Mouse (Mus musculus): Measurements from ENCODE around the gene Rab26. TPM values are rescaled to one million over a fixed set of nuclear protein-coding genes. Genes with fewer than 3 reads are reported as not detected.
A peak's percentile ranks its signal among the peaks of the same experiment; 100 is the strongest.

The Rab26 gene
- polyA plus RNA-seq, 1 experiment from 2014 or later, result 1.4 TPM

- peaks cover 7% of the 10 kb centered on the region for H3K36me3 ChIP-seq (replicated peaks; ENCODE audit: control insufficient read depth, insufficient read depth, low read depth, low read length)
- no peak overlapping the region for H3K27ac ChIP-seq (replicated peaks; ENCODE audit: low read depth, low read length)
- ATAC-seq (replicated peaks; ENCODE audit: insufficient number of reproducible peaks, low FRiP score, low TSS enrichment, low read depth) (no peak), DNase-seq (ENCODE audit: low spot score) (no peak)
- no peak overlapping the region for H3K9ac ChIP-seq (replicated peaks; ENCODE audit: low read length)
- 89% methylated on average over 24 of the region's 24 CpGs for WGBS
- H3K9me3 ChIP-seq (replicated peaks; ENCODE audit: control insufficient read depth, low read length), result no peaks in the 10 kb centered on the region
- H3K27me3 ChIP-seq (ENCODE audit: control insufficient read depth, insufficient read depth, low read length), result no peaks in the 10 kb centered on the region
- H3K4me1 ChIP-seq (ENCODE audit: control insufficient read depth, insufficient read depth, low read length), result no peaks in the 10 kb centered on the region
- no peak overlapping the region for H3K4me2 ChIP-seq (ENCODE audit: low read depth, low read length)
- no peak overlapping the region for H3K4me3 ChIP-seq (ENCODE audit: low read depth, low read length)
Measured at GRCm38 (mm10) chr17:24514270-24515257, 19.4 kb downstream of the Rab26 start.

GRCm38 (mm10) chr17:24513609-24514008 lies 20.4 kb downstream of the Rab26 start:
- Histone ChIP-seq H3K27ac (replicated peaks; ENCODE audit: low read depth, low read length) (no peak overlapping the region), H3K4me3 (ENCODE audit: low read depth, low read length) (no peak overlapping the region), H3K9me3 (replicated peaks; ENCODE audit: control insufficient read depth, low read length) (no peaks in the 10 kb centered on the region), H3K9ac (replicated peaks; ENCODE audit: low read length) (no peak overlapping the region), H3K4me1 (ENCODE audit: control insufficient read depth, insufficient read depth, low read length) (no peaks in the 10 kb centered on the region), H3K4me2 (ENCODE audit: low read depth, low read length) (no peak overlapping the region), H3K27me3 (ENCODE audit: control insufficient read depth, insufficient read depth, low read length) (no peaks in the 10 kb centered on the region), H3K36me3 (replicated peaks; ENCODE audit: control insufficient read depth, insufficient read depth, low read depth, low read length) (peaks cover 13% of the 10 kb centered on the region)
- WGBS, result 58% methylated on average over 5 of the region's 5 CpGs
- ATAC-seq (replicated peaks; ENCODE audit: insufficient number of reproducible peaks, low FRiP score, low TSS enrichment, low read depth), result no peak
- peak; percentile 56 for DNase-seq (ENCODE audit: low spot score)

- Histone ChIP-seq H3K27ac (replicated peaks; ENCODE audit: low read depth, low read length) (no peak overlapping the region), H3K4me1 (ENCODE audit: control insufficient read depth, insufficient read depth, low read length) (0 out of 2 replicates have a peak, but pooled peaks cover 2% of the 10 kb centered on the region), H3K9ac (replicated peaks; ENCODE audit: low read length) (no peak overlapping the region), H3K36me3 (replicated peaks; ENCODE audit: control insufficient read depth, insufficient read depth, low read depth, low read length) (peaks cover 20% of the 10 kb centered on the region), H3K4me2 (ENCODE audit: low read depth, low read length) (no peak overlapping the region), H3K27me3 (ENCODE audit: control insufficient read depth, insufficient read depth, low read length) (no peaks in the 10 kb centered on the region), H3K4me3 (ENCODE audit: low read depth, low read length) (no peak overlapping the region), H3K9me3 (replicated peaks; ENCODE audit: control insufficient read depth, low read length) (no peaks in the 10 kb centered on the region)
- DNase-seq (ENCODE audit: low spot score) (no peak), ATAC-seq (replicated peaks; ENCODE audit: insufficient number of reproducible peaks, low FRiP score, low TSS enrichment, low read depth) (no peak)
- WGBS, result 84% methylated on average over 12 of the region's 12 CpGs
Measured at GRCm38 (mm10) chr17:24507806-24508460, 26.1 kb downstream of the Rab26 start.

GRCm38 (mm10) chr17:24507129-24507664 lies 26.8 kb downstream of the Rab26 start:
- Histone ChIP-seq H3K36me3 (replicated peaks; ENCODE audit: control insufficient read depth, insufficient read depth, low read depth, low read length) (peaks cover 20% of the 10 kb centered on the region), H3K4me3 (ENCODE audit: low read depth, low read length) (no peak overlapping the region), H3K27ac (replicated peaks; ENCODE audit: low read depth, low read length) (no peak overlapping the region), H3K9me3 (replicated peaks; ENCODE audit: control insufficient read depth, low read length) (no peaks in the 10 kb centered on the region), H3K27me3 (ENCODE audit: control insufficient read depth, insufficient read depth, low read length) (no peaks in the 10 kb centered on the region), H3K4me2 (ENCODE audit: low read depth, low read length) (no peak overlapping the region; the same call in 1 of the 2 replicates), H3K4me1 (ENCODE audit: control insufficient read depth, insufficient read depth, low read length) (0 out of 2 replicates have a peak, but pooled peaks cover 2% of the 10 kb centered on the region), H3K9ac (replicated peaks; ENCODE audit: low read length) (no peak overlapping the region; the same call in 1 of the 2 replicates)
- 45% methylated on average over 19 of the region's 19 CpGs for WGBS
- DNase-seq (ENCODE audit: low spot score) (no peak), ATAC-seq (replicated peaks; ENCODE audit: insufficient number of reproducible peaks, low FRiP score, low TSS enrichment, low read depth) (no peak)

DNA sequence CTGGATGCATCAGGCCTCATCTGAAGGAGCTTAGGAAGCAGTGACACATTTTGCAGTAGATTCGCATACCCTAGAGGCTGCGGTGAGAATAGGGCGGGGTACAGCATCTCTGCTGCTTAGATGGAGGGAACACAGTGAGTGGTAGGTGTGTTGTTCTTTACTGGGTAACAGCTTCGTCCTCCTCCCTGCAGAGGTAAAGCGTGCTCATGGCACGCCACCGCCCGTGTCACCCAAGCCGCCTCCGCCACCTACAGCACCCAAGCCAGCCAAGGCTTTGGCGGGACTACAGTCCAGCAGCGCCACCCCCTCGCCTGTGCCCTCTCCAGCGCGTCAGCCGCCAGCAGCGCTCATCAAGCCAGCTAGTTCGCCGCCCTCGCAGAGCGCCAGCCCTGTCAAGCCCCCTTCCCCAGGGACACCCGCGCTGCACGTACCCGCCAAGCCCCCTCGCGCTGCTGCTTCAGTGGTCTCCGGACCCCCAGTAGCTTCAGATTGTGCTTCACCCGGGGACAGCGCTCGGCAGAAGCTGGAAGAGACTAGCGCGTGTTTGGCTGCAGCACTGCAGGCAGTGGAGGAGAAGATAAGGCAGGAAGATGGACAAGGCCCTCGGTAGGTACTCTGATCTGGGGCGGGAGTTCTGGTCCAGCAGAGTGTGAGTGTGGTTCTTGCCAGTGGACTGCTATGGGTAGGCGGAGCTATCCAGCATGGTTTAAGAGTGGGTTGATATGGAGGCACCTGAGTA lies 27.5 kb downstream of the Rab26 start:
- no peak overlapping the region for H3K27ac ChIP-seq (replicated peaks; ENCODE audit: low read depth, low read length)
- no peak for ATAC-seq (replicated peaks; ENCODE audit: insufficient number of reproducible peaks, low FRiP score, low TSS enrichment, low read depth)
- no peak overlapping the region for H3K9ac ChIP-seq (replicated peaks; ENCODE audit: low read length)
- no peaks in the 10 kb centered on the region for H3K9me3 ChIP-seq (replicated peaks; ENCODE audit: control insufficient read depth, low read length)
- peak overlapping the region; percentile 29 for H3K4me2 ChIP-seq (ENCODE audit: low read depth, low read length)
- H3K27me3 ChIP-seq (ENCODE audit: control insufficient read depth, insufficient read depth, low read length), result no peaks in the 10 kb centered on the region
- no peak overlapping the region; the same call in 1 of the 2 replicates for H3K4me3 ChIP-seq (ENCODE audit: low read depth, low read length)
- WGBS, result 27% methylated on average over 36 of the region's 36 CpGs
- DNase-seq (ENCODE audit: low spot score), result no peak
- peaks cover 14% of the 10 kb centered on the region for H3K36me3 ChIP-seq (replicated peaks; ENCODE audit: control insufficient read depth, insufficient read depth, low read depth, low read length)
- H3K4me1 ChIP-seq (ENCODE audit: control insufficient read depth, insufficient read depth, low read length), result 0 out of 2 replicates have a peak, but pooled peaks cover 2% of the 10 kb centered on the region

- no peaks in the 10 kb centered on the region for H3K27me3 ChIP-seq (ENCODE audit: control insufficient read depth, insufficient read depth, low read length)
- DNase-seq (ENCODE audit: low spot score) (no peak), ATAC-seq (replicated peaks; ENCODE audit: insufficient number of reproducible peaks, low FRiP score, low TSS enrichment, low read depth) (no peak)
- H3K4me3 ChIP-seq (ENCODE audit: low read depth, low read length), result no peak overlapping the region
- 90% methylated on average over 30 of the region's 30 CpGs for WGBS
- no peaks in the 10 kb centered on the region for H3K9me3 ChIP-seq (replicated peaks; ENCODE audit: control insufficient read depth, low read length)
- 0 out of 2 replicates have a peak, but pooled peaks cover 2% of the 10 kb centered on the region for H3K4me1 ChIP-seq (ENCODE audit: control insufficient read depth, insufficient read depth, low read length)
- H3K4me2 ChIP-seq (ENCODE audit: low read depth, low read length), result no peak overlapping the region
- H3K9ac ChIP-seq (replicated peaks; ENCODE audit: low read length), result no peak overlapping the region
- H3K36me3 ChIP-seq (replicated peaks; ENCODE audit: control insufficient read depth, insufficient read depth, low read depth, low read length), result peaks cover 14% of the 10 kb centered on the region
- no peak overlapping the region for H3K27ac ChIP-seq (replicated peaks; ENCODE audit: low read depth, low read length)
Measured at GRCm38 (mm10) chr17:24505286-24505955, 28.6 kb downstream of the Rab26 start.

DNA sequence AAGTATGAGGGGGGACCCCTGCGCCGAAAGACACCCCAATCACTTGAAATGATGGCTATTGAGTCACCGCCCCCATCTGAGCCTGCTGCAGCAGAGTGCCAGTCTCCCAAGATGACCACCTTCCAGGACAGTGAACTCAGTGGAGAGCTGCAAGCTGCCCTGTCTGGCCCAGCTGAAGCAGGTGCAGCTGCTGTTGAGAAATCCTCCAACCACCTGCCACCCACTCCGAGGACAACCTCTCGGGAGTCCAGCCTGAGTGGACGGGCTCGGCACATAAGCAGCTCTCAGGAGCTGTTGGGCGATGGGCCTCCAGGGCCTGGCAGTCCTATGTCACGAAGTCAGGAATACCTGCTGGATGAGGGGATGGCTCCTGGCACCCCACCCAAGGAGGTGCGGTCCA lies 29.9 kb downstream of the Rab26 start:
- H3K4me2 ChIP-seq (ENCODE audit: low read depth, low read length), result no peak overlapping the region
- no peak overlapping the region for H3K27ac ChIP-seq (replicated peaks; ENCODE audit: low read depth, low read length)
- H3K4me1 ChIP-seq (ENCODE audit: control insufficient read depth, insufficient read depth, low read length), result 0 out of 2 replicates have a peak, but pooled peaks cover 2% of the 10 kb centered on the region
- H3K27me3 ChIP-seq (ENCODE audit: control insufficient read depth, insufficient read depth, low read length), result no peaks in the 10 kb centered on the region
- H3K9me3 ChIP-seq (replicated peaks; ENCODE audit: control insufficient read depth, low read length), result no peaks in the 10 kb centered on the region
- H3K4me3 ChIP-seq (ENCODE audit: low read depth, low read length), result no peak overlapping the region
- peaks cover 10% of the 10 kb centered on the region for H3K36me3 ChIP-seq (replicated peaks; ENCODE audit: control insufficient read depth, insufficient read depth, low read depth, low read length)
- DNase-seq (ENCODE audit: low spot score) (no peak), ATAC-seq (replicated peaks; ENCODE audit: insufficient number of reproducible peaks, low FRiP score, low TSS enrichment, low read depth) (no peak)
- no peak overlapping the region for H3K9ac ChIP-seq (replicated peaks; ENCODE audit: low read length)
- 91% methylated on average over 10 of the region's 10 CpGs for WGBS

Data from embryonic facial prominence, embryonic 11.5 days (tissue).